Mouse (Mus musculus) adrenal gland, postnatal 25 days (tissue): ENCODE measurements around the gene Creb5. TPM values are rescaled to one million over a fixed set of nuclear protein-coding genes. Genes with fewer than 3 reads are reported as not detected.

Experiments
- DNase-seq: peaks from one replicate; pipeline ENCODE4 v3.0.0; 2021; ENCODE audit warnings: mixed read lengths
- total RNA-seq: library from RNA; stranded (reverse); gene quantifications from 2 replicates; pipeline ENCODE4 v1.2.3, GENCODE M21; 2021

Creb5 gene
- total RNA-seq, 1 experiment from 2014 or later: 2.0 TPM

GRCm38 (mm10) chr6:53593603-53594002 is 306.5 kb downstream of the Creb5 start:
- no peak for DNase-seq

- no peak for DNase-seq
These were observed 307.2 kb downstream of the Creb5 start for GRCm38 (mm10) chr6:53594316-53594715.

GRCm38 (mm10) chr6:53596402-53596801 is 309.3 kb downstream of the Creb5 start:
- DNase-seq: no peak

GRCm38 (mm10) chr6:53603041-53603440 is 316.0 kb downstream of the Creb5 start:
- DNase-seq: no peak

- no peak for DNase-seq
These were observed 316.6 kb downstream of the Creb5 start for GRCm38 (mm10) chr6:53603695-53604094.

- no peak for DNase-seq
These were observed 317.3 kb downstream of the Creb5 start for GRCm38 (mm10) chr6:53604386-53604785.

GRCm38 (mm10) chr6:53605184-53605583 is 318.1 kb downstream of the Creb5 start:
- no peak for DNase-seq

- no peak for DNase-seq
These were observed 324.4 kb downstream of the Creb5 start for GRCm38 (mm10) chr6:53611451-53611945.

GRCm38 (mm10) chr6:53612681-53613080 is 325.6 kb downstream of the Creb5 start:
- no peak for DNase-seq

- no peak for DNase-seq
These were observed 328.6 kb downstream of the Creb5 start for GRCm38 (mm10) chr6:53615440-53616211.

- no peak for DNase-seq
These were observed 331.1 kb downstream of the Creb5 start for GRCm38 (mm10) chr6:53618164-53618563.

- DNase-seq: no peak
These were observed 332.6 kb downstream of the Creb5 start for GRCm38 (mm10) chr6:53619676-53620075.

GRCm38 (mm10) chr6:53621295-53621694 is 334.2 kb downstream of the Creb5 start:
- no peak for DNase-seq

GRCm38 (mm10) chr6:53624455-53625276 is 337.6 kb downstream of the Creb5 start:
- no peak for DNase-seq

GRCm38 (mm10) chr6:53626044-53626443 is 339.0 kb downstream of the Creb5 start:
- no peak for DNase-seq

- no peak for DNase-seq
These were observed 341.6 kb downstream of the Creb5 start for GRCm38 (mm10) chr6:53628714-53629113.

- no peak for DNase-seq
These were observed 348.4 kb downstream of the Creb5 start for GRCm38 (mm10) chr6:53635453-53635852.

GRCm38 (mm10) chr6:53637356-53638351 is 350.6 kb downstream of the Creb5 start:
- no peak for DNase-seq

- DNase-seq: no peak
These were observed 354.8 kb downstream of the Creb5 start for GRCm38 (mm10) chr6:53641633-53642605.

GRCm38 (mm10) chr6:53642826-53643356 is 355.8 kb downstream of the Creb5 start:
- DNase-seq: no peak
